Mouse (Mus musculus): ENCODE results near the gene Fndc3b.
A peak's percentile ranks its signal among the peaks of the same experiment; 100 is the strongest.
"Not testable (repeated sequence)": the region's sequence is repeated elsewhere in the genome, so short reads cannot be mapped to it uniquely, and the experiment has no call there.

Gene Fndc3b

GRCm38 (mm10) chr3:27461861-27462260 is 249.2 kb downstream of the Fndc3b start:
- no peak for DNase-seq

DNA sequence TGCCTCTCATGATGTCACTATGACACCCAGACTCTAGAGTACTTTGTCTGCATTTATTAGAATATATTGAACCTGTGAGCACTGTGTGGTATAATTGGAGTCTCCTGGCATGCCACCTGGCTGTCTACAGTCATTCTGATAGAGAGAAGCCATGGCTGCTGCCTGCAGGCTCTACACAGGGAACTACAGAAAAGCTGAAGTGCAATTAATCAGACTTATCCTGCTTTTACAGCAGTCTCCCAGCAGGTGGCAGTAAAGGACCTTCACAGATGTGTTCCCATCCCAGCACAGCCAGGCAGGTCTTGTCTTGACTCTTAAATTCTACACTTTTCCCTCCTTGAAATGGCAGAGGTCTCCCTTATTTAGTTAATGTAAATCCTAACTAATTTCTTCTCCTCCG is 250.1 kb downstream of the Fndc3b start:
- DNase-seq, result peak; percentile 53 to 71

DNA sequence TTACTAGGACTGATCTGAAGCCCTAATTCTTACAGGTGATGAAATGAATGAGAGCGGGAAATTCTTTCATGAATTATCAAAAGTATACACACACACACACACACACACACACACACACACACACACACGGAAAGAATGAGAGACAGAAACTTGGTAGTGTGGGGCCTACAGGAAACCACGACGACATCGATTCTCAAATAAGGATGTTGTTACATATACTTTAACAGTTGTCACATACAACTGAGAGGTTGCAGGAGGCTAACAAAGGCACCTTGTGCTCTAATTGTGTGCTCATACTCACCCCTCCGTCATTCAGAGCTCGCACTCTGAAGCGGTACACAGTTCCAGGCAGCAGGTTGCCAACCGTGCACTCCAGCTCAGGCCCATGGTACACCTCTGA is 252.7 kb downstream of the Fndc3b start:
- no peak for DNase-seq

GRCm38 (mm10) chr3:27456514-27456913 is 254.6 kb downstream of the Fndc3b start:
- peak in 1 of 2 experiments; percentile 21 for DNase-seq

- DNase-seq, result peak; percentile 44 to 68
Observed at GRCm38 (mm10) chr3:27454402-27455195, 256.5 kb downstream of the Fndc3b start.

- no peak for DNase-seq
Observed at GRCm38 (mm10) chr3:27453453-27454098, 257.5 kb downstream of the Fndc3b start.

GRCm38 (mm10) chr3:27449447-27449846 is 261.7 kb downstream of the Fndc3b start:
- no peak for DNase-seq

- no peak for DNase-seq
Observed at GRCm38 (mm10) chr3:27448367-27448766, 262.7 kb downstream of the Fndc3b start.

GRCm38 (mm10) chr3:27439704-27440103 is 271.4 kb downstream of the Fndc3b start:
- DNase-seq, result no peak

DNA sequence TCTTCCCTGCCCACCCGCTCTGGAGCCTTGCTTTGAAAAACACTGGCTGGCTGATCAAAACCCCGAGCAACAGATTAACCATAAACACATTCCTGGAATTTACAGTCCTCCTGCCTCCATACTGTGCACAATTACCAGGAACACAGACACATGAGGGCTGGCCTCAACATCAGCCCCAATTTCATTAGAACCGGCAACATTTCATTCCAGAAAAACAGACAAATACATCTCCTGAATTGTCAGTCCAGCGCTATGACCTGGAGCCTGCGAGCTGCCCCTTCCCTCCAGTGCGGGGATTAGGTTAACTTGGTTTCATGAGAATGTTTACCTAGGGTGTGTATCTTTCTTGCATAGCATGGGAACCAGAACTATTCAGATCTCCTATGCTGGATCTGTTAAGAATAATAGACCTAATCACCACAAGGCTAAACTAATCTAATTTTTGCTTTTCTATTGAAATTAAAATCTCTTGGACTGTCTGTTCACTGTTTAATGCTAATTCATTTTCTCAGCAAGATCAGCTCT is 275.9 kb downstream of the Fndc3b start:
- no peak for DNase-seq

- DNase-seq, result peak in 1 of 2 experiments; percentile 33
Observed at GRCm38 (mm10) chr3:27432981-27433380, 278.1 kb downstream of the Fndc3b start.

GRCm38 (mm10) chr3:27430621-27431263 is 280.4 kb downstream of the Fndc3b start:
- no peak for DNase-seq

DNA sequence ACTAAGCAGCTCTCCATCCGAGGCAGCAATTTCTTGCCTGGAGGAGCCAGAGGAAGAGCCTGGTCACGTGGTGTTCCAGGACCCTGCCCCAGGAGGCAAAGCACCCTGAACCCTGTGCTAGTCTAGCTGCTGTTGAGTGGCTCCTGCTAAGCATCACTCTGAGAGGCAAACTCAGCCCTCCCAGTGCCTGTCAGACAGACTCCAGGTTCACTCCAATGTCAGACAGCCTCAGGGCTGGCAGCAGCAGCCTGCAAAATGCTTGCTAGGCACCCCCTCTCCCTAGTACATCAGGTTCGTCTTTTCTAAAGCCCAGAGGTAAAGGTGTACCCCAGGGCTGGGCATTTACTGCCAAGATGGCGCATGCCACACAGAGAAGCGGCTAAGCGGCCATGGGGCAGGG is 283.7 kb downstream of the Fndc3b start:
- DNase-seq, result no peak

DNA sequence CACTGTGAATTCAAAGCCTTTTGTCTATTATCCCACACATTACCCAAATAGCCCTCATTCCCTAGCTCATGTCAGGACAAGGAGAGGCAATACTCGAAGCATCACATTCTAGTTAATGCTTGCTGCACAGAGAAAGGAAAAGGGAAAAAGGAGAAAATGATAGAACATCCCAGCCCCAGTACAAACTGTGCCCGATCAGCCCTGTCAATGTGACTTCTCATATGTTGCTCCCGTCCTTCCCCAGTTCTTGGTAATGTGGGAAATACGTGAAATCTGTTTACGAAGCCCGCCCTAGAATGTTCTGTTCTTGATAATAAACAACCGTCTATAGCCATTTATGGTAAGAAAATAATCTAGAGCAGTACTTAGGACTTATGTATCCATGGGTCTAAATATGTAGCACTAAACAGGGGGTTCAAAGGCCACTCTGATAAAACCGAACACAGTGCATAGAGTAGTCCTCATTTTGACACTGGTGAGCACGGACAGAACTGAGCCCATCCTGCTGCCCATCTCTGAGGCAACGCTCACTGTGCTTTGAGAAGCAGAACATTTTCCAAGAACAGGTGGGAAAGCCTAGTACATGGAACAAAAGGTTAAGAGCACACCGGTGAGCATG is 286.9 kb downstream of the Fndc3b start:
- DNase-seq, result no peak

GRCm38 (mm10) chr3:27422521-27422920 is 288.6 kb downstream of the Fndc3b start:
- no peak for DNase-seq

- no peak for DNase-seq
Observed at GRCm38 (mm10) chr3:27421980-27422379, 289.1 kb downstream of the Fndc3b start.

GRCm38 (mm10) chr3:27418602-27419001 is 292.5 kb downstream of the Fndc3b start:
- no peak for DNase-seq

DNA sequence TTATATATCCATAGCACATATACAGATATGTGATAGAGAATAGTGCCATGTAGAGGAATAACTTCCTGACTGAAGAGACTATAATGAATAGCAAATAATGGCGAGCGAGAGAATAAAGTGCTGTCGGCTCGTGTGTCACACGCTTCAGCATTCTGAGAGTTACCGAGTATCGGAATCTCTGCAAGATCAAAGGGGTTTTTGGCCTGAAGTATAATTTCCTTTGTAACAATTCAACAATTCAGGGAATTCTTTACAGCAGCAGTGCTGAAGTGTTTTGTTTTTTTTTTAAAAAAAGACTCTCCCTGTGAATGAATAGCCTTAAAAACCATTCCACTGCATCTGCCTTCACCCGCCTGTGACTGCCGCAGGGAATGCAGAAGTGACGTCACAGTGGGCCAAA is 294.3 kb downstream of the Fndc3b start:
- DNase-seq, result no peak

GRCm38 (mm10) chr3:27413566-27413965 is 297.5 kb downstream of the Fndc3b start:
- DNase-seq, result no peak

DNA sequence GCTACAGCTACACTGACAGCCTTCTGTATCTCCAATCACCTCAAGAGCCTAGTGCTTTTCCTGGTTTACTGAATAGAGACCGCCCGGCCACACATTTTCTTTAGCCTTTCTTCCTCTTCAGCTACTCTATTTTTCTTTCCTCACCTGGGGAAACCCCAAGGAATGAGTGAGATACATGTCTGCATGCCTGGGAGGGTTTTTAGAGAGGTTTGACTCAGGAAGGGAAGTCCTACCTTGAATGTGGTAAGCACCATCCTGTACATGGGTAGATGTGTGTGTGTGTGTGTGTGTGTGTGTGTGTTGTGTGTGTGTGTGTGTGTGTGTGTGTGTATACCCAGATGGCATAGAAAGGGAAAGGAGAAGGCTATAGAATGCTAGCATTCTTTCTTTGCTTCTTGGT is 299.8 kb downstream of the Fndc3b start:
- DNase-seq, result no peak

DNA sequence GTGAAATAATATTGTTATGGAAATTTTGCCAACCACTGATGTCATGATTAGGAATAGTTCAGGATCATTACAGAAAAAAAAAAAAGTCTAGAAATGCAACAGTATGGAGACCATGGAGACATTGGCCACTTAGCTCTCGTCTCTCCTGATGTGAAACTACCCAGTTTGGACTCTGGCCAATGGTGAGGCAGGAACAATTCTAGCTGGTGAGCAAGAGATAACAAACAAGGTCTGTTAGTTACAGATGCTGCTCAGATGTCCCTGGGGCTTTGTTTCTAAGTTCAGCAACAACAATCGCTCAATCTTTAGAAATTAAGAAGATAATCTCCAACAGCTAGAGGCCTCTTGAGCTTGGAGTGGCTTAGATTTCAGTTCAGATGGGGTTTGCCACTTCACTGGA is 302.5 kb downstream of the Fndc3b start:
- DNase-seq, result no peak

DNA sequence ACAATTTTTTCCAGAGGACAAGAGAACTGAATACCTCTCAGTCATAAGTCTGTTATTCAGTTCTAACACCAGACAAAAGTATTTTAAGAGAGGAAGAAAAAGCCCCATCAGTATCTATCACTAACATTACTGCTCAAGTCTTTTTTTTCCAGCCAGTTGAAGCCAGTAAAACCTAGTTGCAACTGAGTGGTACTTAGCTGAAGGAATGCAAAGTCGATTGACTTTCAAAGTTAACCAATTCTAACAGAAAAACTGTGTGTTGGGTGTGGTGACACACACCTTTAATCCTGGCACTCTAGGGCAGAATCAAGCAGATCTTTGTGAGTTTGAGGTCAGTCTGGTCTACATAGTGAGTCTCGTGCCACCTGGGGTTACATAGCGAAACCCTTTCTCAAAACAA is 304.7 kb downstream of the Fndc3b start:
- DNase-seq, result no peak

DNA sequence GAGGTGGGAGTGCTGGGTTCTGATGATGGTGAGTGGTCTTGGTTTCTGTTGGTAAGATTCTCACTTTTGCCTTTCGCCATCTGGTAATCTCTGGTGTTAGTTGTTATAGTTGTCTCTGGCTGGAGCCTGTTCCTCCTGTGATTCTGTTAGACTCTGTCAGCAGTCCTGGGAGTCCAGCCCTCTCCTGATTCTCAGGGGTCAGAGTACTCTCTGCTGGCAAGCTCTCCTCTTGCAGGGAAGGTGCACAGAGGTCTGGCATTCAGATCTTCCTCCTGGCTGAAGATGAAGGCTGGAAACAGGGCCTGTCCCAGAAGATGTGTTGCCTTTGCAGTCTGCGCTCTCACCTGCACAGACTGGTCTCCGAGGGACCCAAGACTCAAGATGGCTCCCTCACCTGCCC is 310.1 kb downstream of the Fndc3b start:
- DNase-seq, result not testable (repeated sequence)

Data from lung, adult 18-20 months (tissue).